Mouse (Mus musculus) forebrain, embryonic 16.5 days (tissue): ENCODE results near the gene Rab3il1. TPM values are rescaled to one million over a fixed set of nuclear protein-coding genes. Genes with fewer than 3 reads are reported as not detected.
A peak's percentile ranks its signal among the peaks of the same experiment; 100 is the strongest.
"Not testable (repeated sequence)": the region's sequence is repeated elsewhere in the genome, so short reads cannot be mapped to it uniquely, and the experiment has no call there.

ENCODE experiments used
- ATAC-seq: fragments of 200-750 bp; cut with Nextera tagmentation; 2 replicates; pipeline ENCODE4 v1.8.0; 2017; ENCODE audit warnings: mild to moderate bottlenecking, moderate library complexity
- H3K27ac ChIP-seq: fragments of 300-500 bp; sonication (generic); 2 replicates; pipeline ENCODE4 v1.5.1; 2014; ENCODE audit warnings: low read length, control low read depth
- H3K27me3 ChIP-seq: fragments of 300-500 bp; sonication (generic); replicated peaks from 2 replicates; pipeline ENCODE4 v1.6.1; 2014; ENCODE audit warnings: low read length; ENCODE audit not compliant: control insufficient read depth, insufficient read depth
- H3K36me3 ChIP-seq: fragments of 300-500 bp; sonication (generic); 2 replicates; pipeline ENCODE4 v1.6.1; 2014; ENCODE audit not compliant: control insufficient read depth, insufficient read depth
- H3K4me1 ChIP-seq: fragments of 300-500 bp; sonication (generic); replicated peaks from 2 replicates; pipeline ENCODE4 v1.6.1; 2014; ENCODE audit warnings: low read length; ENCODE audit not compliant: control insufficient read depth, insufficient read depth
- H3K4me2 ChIP-seq: fragments of 300-500 bp; sonication (generic); 2 replicates; pipeline ENCODE4 v1.6.1; 2014; ENCODE audit warnings: mild to moderate bottlenecking, low read length, control low read depth
- H3K4me3 ChIP-seq: fragments of 300-500 bp; sonication (generic); replicated peaks from 2 replicates; pipeline ENCODE4 v1.5.1; 2014; ENCODE audit warnings: mild to moderate bottlenecking, low read length, control low read depth
- H3K9ac ChIP-seq: fragments of 300-500 bp; sonication (generic); replicated peaks from 2 replicates; pipeline ENCODE4 v1.6.1; 2014; ENCODE audit warnings: low read depth, low read length, control low read depth
- H3K9me3 ChIP-seq: fragments of 300-500 bp; sonication (generic); 2 replicates; pipeline ENCODE4 v1.6.1; 2016; ENCODE audit warnings: low read length; ENCODE audit not compliant: control insufficient read depth
- whole genome bisulfite sequencing: fragments of 180-500 bp; shearing (Covaris S2); extraction: QIAGEN DNeasy Blood & Tissue Kit; methylation state at CpG from one replicate; pipeline ENCODE4 v1.1.7; 2014; 5-methylcytosine and 5-hydroxymethylcytosine counted together
- polyA plus RNA-seq: library from polyadenylated mRNA; unstranded; fragments of >200 nt; fragmentation: Nextera tagmentation; extraction: Ambion mirVana; gene quantifications from 2 replicates; pipeline ENCODE4 v1.2.1, GENCODE M21; 2015

The Rab3il1 gene
- polyA plus RNA-seq, 1 experiment from 2014 or later: 18.4 TPM

- H3K36me3 ChIP-seq: no peaks in the 10 kb centered on the region
- no peaks in the 10 kb centered on the region for H3K27me3 ChIP-seq
- no peak for ATAC-seq
- H3K9me3 ChIP-seq: no peaks in the 10 kb centered on the region
- H3K4me2 ChIP-seq: no peak overlapping the region
- H3K9ac ChIP-seq: no peak overlapping the region
- H3K4me1 ChIP-seq: no peaks in the 10 kb centered on the region
- no peak overlapping the region for H3K27ac ChIP-seq
- 30% methylated on average over 7 of the region's 7 CpGs for WGBS
- H3K4me3 ChIP-seq: no peak overlapping the region
These were observed 37.1 kb upstream of the Rab3il1 start for GRCm38 (mm10) chr19:9964205-9964916.

- Histone ChIP-seq H3K4me1 (no peaks in the 10 kb centered on the region), H3K27ac (no peak overlapping the region), H3K4me3 (no peak overlapping the region), H3K36me3 (no peaks in the 10 kb centered on the region), H3K27me3 (no peaks in the 10 kb centered on the region), H3K4me2 (no peak overlapping the region), H3K9me3 (no peaks in the 10 kb centered on the region), H3K9ac (no peak overlapping the region)
- 58% methylated on average over 2 of the region's 2 CpGs for WGBS
- ATAC-seq: no peak
These were observed 35.2 kb upstream of the Rab3il1 start for GRCm38 (mm10) chr19:9966096-9966867.

GRCm38 (mm10) chr19:9968081-9968787 lies 33.2 kb upstream of the Rab3il1 start:
- Histone ChIP-seq H3K27ac (no peak overlapping the region), H3K27me3 (no peaks in the 10 kb centered on the region), H3K9me3 (no peaks in the 10 kb centered on the region), H3K4me1 (no peaks in the 10 kb centered on the region), H3K9ac (no peak overlapping the region), H3K4me3 (no peak overlapping the region), H3K36me3 (no peaks in the 10 kb centered on the region), H3K4me2 (no peak overlapping the region)
- no peak for ATAC-seq
- 80% methylated on average over 8 of the region's 10 CpGs for WGBS

GRCm38 (mm10) chr19:9974853-9975252 lies 26.6 kb upstream of the Rab3il1 start:
- WGBS: 53% methylated on average over 2 of the region's 2 CpGs
- not testable (repeated sequence) for H3K27me3 ChIP-seq, H3K27ac ChIP-seq, H3K9me3 ChIP-seq, H3K4me1 ChIP-seq, H3K4me3 ChIP-seq, H3K36me3 ChIP-seq, H3K9ac ChIP-seq, H3K4me2 ChIP-seq, ATAC-seq

- no peak for ATAC-seq
- H3K27ac ChIP-seq: no peak overlapping the region
- H3K27me3 ChIP-seq: no peaks in the 10 kb centered on the region
- H3K4me2 ChIP-seq: no peak overlapping the region
- 87% methylated on average over 10 of the region's 10 CpGs for WGBS
- no peak overlapping the region for H3K4me3 ChIP-seq
- no peak overlapping the region for H3K9ac ChIP-seq
- no peaks in the 10 kb centered on the region for H3K9me3 ChIP-seq
- H3K4me1 ChIP-seq: peaks cover 8% of the 10 kb centered on the region; the same call in 1 of the 2 replicates
- no peaks in the 10 kb centered on the region for H3K36me3 ChIP-seq
These were observed 24.4 kb upstream of the Rab3il1 start for GRCm38 (mm10) chr19:9977085-9977484.

- 55% methylated on average over 5 of the region's 5 CpGs for WGBS
- Histone ChIP-seq H3K4me1 (peaks cover 11% of the 10 kb centered on the region), H3K4me3 (no peak overlapping the region), H3K27me3 (no peaks in the 10 kb centered on the region), H3K9me3 (no peaks in the 10 kb centered on the region), H3K36me3 (no peaks in the 10 kb centered on the region), H3K4me2 (no peak overlapping the region), H3K9ac (no peak overlapping the region), H3K27ac (no peak overlapping the region)
- ATAC-seq: no peak
These were observed 23.0 kb upstream of the Rab3il1 start for GRCm38 (mm10) chr19:9978431-9978951.

- ATAC-seq: no peak
- WGBS: 79% methylated on average over 2 of the region's 2 CpGs
- no peaks in the 10 kb centered on the region for H3K36me3 ChIP-seq
- H3K9ac ChIP-seq: no peak overlapping the region
- no peak overlapping the region for H3K4me2 ChIP-seq
- no peak overlapping the region for H3K4me3 ChIP-seq
- H3K4me1 ChIP-seq: peaks cover 18% of the 10 kb centered on the region
- no peak overlapping the region for H3K27ac ChIP-seq
- H3K9me3 ChIP-seq: no peaks in the 10 kb centered on the region
- no peaks in the 10 kb centered on the region for H3K27me3 ChIP-seq
These were observed 22.3 kb upstream of the Rab3il1 start for GRCm38 (mm10) chr19:9979156-9979555.

- H3K4me2 ChIP-seq: no peak within 1 kb of the TSS
- no peaks in the 10 kb centered on the region for H3K9me3 ChIP-seq
- H3K36me3 ChIP-seq: peaks cover 2% of the 10 kb centered on the region
- no peak within 1 kb of the TSS for H3K27ac ChIP-seq
- no peak for ATAC-seq
- no peak within 1 kb of the TSS for H3K9ac ChIP-seq
- H3K4me1 ChIP-seq: peaks cover 21% of the 10 kb centered on the region
- no peak within 1 kb of the TSS for H3K4me3 ChIP-seq
- WGBS: 89% methylated on average over 4 of the region's 4 CpGs
- H3K27me3 ChIP-seq: no peaks in the 10 kb centered on the region
These were observed 21.2 kb upstream of the Rab3il1 start, which contains the start of gene Fth1 for GRCm38 (mm10) chr19:9980258-9980657. Gene Fth1, plus strand, starts transcription at chr19:9980598.

- 68% methylated on average over 4 of the region's 4 CpGs for WGBS
- ATAC-seq: no peak
These were observed 19.8 kb upstream of the Rab3il1 start for GRCm38 (mm10) chr19:9981621-9982020.

More at GRCm38 (mm10) chr19:9981621-9982020, 19.8 kb upstream of the Rab3il1 start:
- Histone ChIP-seq H3K9ac (peak overlapping the region; percentile 71), H3K9me3 (no peaks in the 10 kb centered on the region), H3K4me1 (peaks cover 21% of the 10 kb centered on the region), H3K36me3 (peaks cover 8% of the 10 kb centered on the region), H3K4me3 (peak overlapping the region; percentile 86), H3K27ac (peak overlapping the region; percentile 95), H3K4me2 (peak overlapping the region; percentile 77), H3K27me3 (no peaks in the 10 kb centered on the region)
